Mouse (Mus musculus): ENCODE measurements around the gene Fto.

The Fto gene

DNA sequence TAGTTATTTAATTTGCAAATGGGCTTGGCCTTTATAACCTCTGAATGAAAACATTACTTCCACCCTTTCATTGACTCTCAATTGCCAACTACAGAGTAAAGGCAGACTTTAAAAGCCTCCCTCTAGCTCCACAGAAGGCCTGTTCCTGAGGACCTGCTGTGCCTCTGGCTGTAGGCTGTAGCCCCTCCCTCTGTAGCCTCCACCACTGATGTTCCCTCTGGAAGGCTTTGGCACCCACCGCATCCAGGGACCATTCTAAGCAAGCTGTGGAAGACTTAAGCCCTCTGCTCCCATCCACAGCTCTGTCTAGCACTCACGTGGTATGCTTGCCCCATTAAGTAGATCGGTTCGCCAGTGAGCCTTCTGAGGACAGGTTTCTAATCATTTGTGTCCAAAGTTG, 258.7 kb downstream of the Fto start:
- no peak for DNase-seq

GRCm38 (mm10) chr8:91572630-91573029, 259.3 kb downstream of the Fto start:
- DNase-seq = no peak

GRCm38 (mm10) chr8:91575576-91575975, 262.3 kb downstream of the Fto start:
- no peak for DNase-seq

GRCm38 (mm10) chr8:91576086-91576917, 263.0 kb downstream of the Fto start:
- no peak for DNase-seq

- no peak for DNase-seq
Observed at GRCm38 (mm10) chr8:91576918-91577241, 263.6 kb downstream of the Fto start.

GRCm38 (mm10) chr8:91577605-91578004, 264.3 kb downstream of the Fto start:
- no peak for DNase-seq

DNA sequence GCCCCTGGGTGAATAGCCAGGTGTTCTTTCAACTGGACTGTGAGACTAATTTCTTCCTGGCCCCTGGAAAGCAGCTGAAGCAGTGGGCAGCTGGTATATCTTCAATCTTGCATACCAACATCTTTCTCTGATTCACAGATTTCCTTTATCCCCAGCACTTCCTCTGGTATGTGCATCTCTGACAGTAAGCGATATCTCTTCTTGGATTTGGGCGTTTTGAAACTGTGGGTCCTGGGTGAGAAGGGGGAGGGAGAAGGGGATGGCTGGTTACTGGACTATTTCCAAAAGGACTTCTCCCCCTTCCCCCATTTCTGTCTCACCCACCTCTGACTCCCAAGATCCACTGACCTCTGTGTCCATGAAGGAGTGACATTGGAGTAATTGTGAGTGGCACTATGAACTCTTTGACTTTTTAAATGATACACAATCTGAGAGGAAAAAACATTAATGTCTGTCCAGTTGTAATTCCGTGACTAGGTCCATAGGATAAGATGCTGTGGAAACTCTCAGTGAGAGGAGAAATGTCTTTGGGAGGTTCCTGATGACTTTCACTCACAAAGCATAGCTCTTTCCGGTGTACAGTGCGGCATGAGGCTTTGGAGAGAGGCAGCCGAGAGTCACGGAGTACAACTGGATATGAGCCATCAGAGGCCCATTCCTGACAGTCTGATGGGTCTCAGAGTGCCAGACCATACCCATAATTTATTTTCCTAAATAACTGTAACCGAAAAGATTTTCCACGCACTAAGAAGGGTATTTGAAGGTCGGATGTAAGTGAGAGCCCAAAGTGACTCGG, 271.5 kb downstream of the Fto start:
- DNase-seq = no peak

DNA sequence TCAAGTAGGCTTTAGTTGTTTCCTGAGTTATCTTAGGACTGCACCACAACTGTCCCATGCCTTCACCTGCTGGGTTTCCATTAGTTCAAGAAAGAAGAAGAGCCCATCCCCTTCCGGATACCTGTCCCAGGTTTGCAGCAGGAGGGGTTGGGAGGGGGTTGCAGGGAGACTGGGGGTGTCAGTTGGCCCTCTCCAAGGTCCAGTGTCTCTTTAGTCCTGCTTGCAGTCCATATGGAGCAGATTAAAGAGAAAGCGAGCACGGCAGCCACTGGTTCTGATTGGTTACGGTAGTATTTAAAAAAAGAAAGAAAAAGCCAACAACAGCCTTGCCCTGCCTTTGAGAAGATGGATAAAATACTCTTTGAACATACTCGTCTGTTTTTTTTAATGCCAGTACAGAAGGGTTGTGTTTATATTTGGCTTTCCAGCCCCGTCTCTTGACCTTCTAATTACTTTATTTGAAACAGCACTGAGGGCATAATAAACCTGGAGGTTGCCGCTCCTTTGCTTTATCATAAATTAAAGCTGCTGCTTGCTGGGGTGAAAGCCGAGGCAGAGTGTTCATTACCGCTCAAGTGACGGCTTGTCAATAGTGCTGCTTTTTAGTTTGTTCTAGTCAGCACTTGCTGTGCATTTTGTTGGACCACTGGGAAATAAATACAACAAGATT, 279.2 kb downstream of the Fto start:
- no peak for DNase-seq

DNA sequence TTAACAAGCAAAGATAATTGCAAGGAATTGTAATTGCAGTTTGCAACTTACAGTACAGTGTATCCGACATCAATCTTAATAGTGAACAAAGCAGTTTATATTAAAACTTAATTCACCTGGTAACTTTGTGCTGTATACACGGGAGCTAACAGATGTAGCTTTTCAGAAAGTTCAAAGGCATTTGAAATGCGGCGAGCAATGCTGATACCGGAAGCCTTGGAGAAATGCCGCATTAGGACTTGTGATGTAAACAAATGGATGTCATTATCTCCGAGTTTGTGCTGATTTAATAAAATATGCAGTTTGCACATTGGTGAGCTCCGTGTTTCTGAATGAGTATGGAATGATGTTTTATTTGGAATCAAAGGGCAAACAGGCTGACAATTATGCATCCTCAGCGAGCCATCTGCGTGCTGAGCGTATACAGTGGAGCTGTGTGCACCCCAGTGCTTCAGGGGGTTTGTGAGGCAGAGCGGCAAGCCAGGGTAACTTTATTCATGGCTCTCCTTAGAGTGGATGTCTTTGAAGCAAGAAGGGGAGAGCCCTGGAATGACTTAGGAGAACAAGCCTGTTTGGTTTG, 280.0 kb downstream of the Fto start:
- no peak for DNase-seq

GRCm38 (mm10) chr8:91599349-91599837, 286.1 kb downstream of the Fto start:
- no peak for DNase-seq

DNA sequence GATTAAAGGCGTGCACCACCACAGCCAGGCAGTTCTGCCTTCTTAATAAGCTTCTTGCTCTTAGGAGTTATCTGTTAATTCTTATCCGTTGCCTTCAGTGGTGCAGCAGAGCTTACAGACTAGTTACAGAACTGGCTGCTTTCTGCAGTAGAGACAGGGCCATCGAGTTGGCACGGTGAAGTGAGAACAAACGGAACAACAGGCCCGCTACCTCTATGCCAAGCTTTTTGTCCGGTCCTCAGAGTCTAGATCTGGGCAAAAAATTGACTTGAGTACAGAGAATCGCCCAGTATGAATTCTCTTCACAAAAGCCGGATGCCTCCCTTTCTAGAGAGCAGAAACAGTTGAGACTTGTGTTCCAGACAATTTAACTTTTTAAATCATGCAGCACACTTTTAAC, 290.4 kb downstream of the Fto start:
- DNase-seq = no peak

GRCm38 (mm10) chr8:91605901-91606300, 292.6 kb downstream of the Fto start:
- DNase-seq = no peak

- DNase-seq = no peak
Observed at GRCm38 (mm10) chr8:91607091-91607490, 293.8 kb downstream of the Fto start.

DNA sequence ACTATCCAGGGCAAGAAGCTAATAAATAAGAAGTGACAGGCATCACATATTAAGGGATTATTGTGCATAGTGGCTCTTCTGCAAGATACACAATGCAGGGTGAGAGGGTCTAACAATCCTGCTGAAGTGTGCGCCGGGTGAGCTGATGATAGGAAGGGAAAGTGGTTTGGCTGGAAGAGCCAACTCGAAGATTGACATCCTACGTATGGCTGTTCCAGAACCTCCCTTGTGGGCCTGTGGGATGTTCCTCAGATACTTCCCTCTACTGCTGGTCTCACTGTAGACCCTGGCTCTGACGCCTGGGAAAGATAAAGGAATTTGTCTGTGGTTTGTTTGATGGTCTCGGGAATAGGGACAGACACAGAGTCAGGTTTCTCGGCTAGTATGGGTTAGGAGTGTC, 297.9 kb downstream of the Fto start:
- DNase-seq = no peak

DNA sequence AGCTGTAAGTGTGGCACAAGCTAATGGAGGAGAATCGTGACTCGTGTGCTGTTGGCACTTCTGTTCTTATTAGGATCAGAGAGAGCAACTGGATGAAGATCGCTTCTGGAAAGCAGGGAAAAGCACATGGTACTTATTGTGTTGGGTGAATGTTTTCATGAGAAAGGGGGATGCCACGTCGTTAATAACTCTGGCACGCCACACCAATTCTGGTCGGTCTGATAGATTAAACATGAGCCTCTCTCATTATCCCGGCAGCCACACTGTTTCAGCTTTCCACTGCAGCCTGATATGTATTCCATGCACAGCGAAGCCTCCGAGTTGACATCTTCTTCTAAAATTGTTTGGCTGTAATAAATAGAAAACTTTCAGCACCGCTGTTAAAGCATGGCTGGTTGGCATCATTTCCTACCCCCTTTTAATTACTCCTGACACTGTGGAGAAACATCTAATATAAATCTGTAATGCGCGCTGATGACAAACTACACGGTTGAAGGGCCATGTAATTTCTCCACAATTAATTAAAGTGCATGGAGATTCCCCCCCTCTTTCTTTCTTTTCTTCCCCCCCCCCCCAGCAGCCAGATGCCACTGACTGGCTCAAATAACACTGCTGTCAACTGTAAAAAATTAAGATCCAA, 298.5 kb downstream of the Fto start:
- no peak for DNase-seq

DNA sequence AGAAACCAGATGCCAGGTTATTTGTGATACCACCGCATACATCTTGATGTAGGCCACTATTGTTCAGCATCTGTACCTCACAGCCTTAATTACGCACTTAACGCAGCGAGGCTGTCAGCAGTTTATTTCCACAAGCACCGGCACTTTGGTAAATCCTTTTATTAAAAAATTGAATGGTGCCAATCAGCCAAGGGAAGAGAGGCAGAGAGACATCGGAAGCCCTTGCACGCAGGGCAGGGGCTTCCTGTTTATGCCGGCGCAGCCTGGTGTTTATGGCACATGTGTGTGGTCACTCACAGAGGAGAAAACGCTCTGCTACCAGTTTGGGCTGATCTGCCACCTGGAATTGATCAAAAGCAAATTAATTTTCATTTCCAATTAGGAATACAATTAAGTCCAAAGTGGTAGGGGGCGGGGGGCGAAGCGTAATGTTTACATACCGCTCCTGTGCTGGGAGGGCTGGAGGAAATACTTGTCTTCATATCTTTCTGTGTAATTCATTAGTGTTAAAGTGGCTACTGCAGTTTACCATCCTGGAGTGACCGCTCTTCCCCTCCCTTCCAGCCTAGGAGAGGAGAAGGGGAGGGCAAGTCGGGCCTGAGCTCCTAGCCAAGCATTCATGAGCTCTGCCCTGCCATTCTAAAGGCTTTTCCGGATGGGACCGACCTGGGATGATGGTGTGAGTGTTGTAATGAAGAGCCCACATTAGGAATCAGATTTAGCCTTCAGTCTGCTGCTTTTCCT, 299.2 kb downstream of the Fto start:
- no peak for DNase-seq

DNA sequence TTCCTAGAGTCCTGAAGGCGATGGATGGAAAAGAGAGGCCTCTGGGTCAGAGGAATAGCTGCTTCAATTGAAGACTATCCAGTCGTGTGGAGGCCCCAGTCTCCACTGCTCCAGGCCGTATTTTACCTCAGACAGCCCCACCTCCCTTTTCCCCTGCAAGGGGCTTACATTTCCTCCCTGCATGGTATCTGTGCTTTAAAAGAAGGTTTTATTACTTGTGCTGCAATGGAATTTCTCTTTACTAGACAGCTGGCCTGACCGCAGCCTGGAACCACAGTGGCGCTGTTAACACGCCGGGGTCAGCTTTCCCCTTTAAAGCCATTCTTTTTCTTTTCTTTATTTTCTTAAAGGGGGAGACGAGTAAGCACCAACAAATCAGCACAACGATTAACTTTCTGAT, 300.3 kb downstream of the Fto start:
- DNase-seq = no peak

- no peak for DNase-seq
Observed at GRCm38 (mm10) chr8:91615196-91615595, 301.9 kb downstream of the Fto start.

DNA sequence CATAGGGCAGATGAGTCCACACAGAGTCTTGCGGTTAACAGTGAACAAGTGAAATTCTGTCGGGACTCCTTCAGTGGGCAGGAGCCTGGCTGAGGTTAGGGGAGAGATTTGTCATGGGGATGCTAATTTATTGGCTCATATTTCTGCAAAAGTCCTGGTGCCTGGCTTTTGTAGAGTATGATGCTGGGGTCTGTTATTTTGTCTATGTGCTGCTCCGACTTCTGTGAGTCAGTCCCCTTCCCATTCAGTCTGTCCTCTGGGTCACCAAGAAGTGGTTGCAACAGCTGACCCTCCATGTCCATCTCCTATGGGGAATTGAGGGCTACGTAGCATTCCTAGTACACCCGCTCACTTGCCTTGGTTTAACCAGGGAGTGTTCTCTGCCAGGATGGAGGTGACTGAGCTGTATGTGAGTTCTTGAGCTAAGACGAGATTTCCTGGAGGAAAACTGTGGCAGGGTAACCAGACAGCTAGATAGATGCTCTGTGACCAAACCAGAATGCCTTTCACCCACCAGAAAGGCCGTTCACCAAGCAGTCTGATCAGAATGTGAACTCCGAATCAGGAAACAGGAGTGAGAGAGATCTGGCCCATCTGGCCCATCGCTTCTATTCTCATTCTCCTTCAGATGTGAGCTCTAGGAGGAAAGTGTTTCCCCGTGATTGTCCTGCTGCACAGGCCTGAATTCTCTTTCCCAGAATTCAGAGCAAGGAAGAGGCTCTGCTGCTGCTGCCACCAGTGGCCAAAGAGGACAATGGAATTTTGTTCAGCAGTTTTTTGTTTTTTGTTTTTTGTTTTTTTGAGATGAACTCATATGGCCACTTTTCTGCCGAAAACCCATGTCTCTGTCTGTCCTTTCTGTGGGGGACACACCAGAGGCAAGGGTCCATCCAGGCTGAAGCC, 302.7 kb downstream of the Fto start:
- no peak for DNase-seq

DNA sequence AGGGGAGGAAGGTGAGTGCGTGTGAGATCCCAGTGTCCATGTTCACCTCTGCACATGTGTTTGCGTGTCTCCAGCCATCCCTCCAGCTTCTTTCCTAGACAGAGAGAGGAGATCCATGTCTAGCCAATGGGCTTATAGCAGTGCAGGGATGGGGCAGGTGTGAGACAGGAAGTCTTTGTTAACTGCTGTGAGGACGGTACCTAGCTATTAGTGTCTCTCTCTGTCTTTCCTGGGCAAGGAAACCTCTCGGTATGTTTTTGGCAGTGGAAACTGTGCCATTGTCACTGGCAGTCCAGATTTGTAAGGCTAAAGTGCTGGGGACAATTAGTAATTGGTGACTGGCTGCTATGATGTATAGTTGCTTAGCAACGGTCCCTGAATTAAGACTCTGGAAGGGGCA, 304.4 kb downstream of the Fto start:
- DNase-seq = no peak

DNA sequence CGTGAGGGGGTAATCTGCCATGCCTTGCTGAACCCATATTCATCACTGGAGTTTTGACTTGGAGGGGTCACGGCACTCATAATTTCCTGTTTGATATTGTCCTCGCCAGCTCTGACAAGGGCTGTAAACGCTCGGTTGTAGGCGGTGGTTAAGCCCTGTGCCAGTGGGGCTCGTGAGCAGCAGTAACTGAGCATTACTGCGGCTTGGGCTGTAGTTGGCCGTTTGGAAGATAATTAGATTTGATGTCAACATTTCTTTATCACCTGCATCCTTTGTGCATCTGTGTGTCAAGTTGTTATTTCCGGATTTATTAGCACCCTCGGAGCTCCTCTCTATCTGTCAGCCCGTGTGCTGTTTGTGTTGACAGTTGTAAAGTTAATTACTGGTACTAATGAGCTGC, 309.4 kb downstream of the Fto start:
- DNase-seq = no peak

Data from right cerebral cortex, postnatal 14 days (tissue).